Mouse (Mus musculus): Measurements from ENCODE around the gene Capn1.

The Capn1 gene

GRCm38 (mm10) chr19:5990033-5990432 is 25.7 kb downstream of the Capn1 start:
- no peak for DNase-seq (ENCODE audit: low read depth, low spot score)

- no peak for DNase-seq (ENCODE audit: low read depth, low spot score)
These were observed 26.1 kb downstream of the Capn1 start for GRCm38 (mm10) chr19:5989585-5989984.

- peak; percentile 38 for DNase-seq (ENCODE audit: low read depth, low spot score)
These were observed 26.8 kb downstream of the Capn1 start for GRCm38 (mm10) chr19:5988815-5989452.

GRCm38 (mm10) chr19:5988027-5988814 is 27.5 kb downstream of the Capn1 start:
- no peak for DNase-seq (ENCODE audit: low read depth, low spot score)

GRCm38 (mm10) chr19:5986043-5986442 is 29.7 kb downstream of the Capn1 start, which contains the start of gene Slc22a20:
TSS of gene Slc22a20 (minus strand) at chr19:5986143.
- no peak for DNase-seq (ENCODE audit: low read depth, low spot score)

- DNase-seq (ENCODE audit: low read depth, low spot score) = no peak
These were observed 35.2 kb downstream of the Capn1 start for GRCm38 (mm10) chr19:5980477-5980876.

- DNase-seq (ENCODE audit: low read depth, low spot score) = no peak
These were observed 38.0 kb downstream of the Capn1 start for GRCm38 (mm10) chr19:5977717-5978116.

- no peak for DNase-seq (ENCODE audit: low read depth, low spot score)
These were observed 40.0 kb downstream of the Capn1 start for GRCm38 (mm10) chr19:5975676-5976075.

- no peak for DNase-seq (ENCODE audit: low read depth, low spot score)
These were observed 40.6 kb downstream of the Capn1 start for GRCm38 (mm10) chr19:5975112-5975511.

GRCm38 (mm10) chr19:5967664-5968063 is 48.0 kb downstream of the Capn1 start:
- DNase-seq (ENCODE audit: low read depth, low spot score) = no peak

- no peak for DNase-seq (ENCODE audit: low read depth, low spot score)
These were observed 48.9 kb downstream of the Capn1 start for GRCm38 (mm10) chr19:5966786-5967185.

- DNase-seq (ENCODE audit: low read depth, low spot score) = no peak
These were observed 49.8 kb downstream of the Capn1 start for GRCm38 (mm10) chr19:5965910-5966309.

GRCm38 (mm10) chr19:5965280-5965679 is 50.4 kb downstream of the Capn1 start:
- peak; percentile 85 for DNase-seq (ENCODE audit: low read depth, low spot score)

GRCm38 (mm10) chr19:5964804-5965203 is 50.9 kb downstream of the Capn1 start:
- DNase-seq (ENCODE audit: low read depth, low spot score) = no peak

GRCm38 (mm10) chr19:5963883-5964562 is 51.7 kb downstream of the Capn1 start, which contains the start of gene Pola2:
TSS of gene Pola2 (minus strand) at chr19:5964202.
- DNase-seq (ENCODE audit: low read depth, low spot score) = peak; percentile 93

- DNase-seq (ENCODE audit: low read depth, low spot score) = no peak
These were observed 53.0 kb downstream of the Capn1 start for GRCm38 (mm10) chr19:5962651-5963050.

GRCm38 (mm10) chr19:5957371-5957770 is 58.3 kb downstream of the Capn1 start:
- DNase-seq (ENCODE audit: low read depth, low spot score) = no peak

- peak; percentile 65 for DNase-seq (ENCODE audit: low read depth, low spot score)
These were observed 59.0 kb downstream of the Capn1 start for GRCm38 (mm10) chr19:5956685-5957084.

GRCm38 (mm10) chr19:5955704-5956670 is 59.7 kb downstream of the Capn1 start:
- no peak for DNase-seq (ENCODE audit: low read depth, low spot score)

- no peak for DNase-seq (ENCODE audit: low read depth, low spot score)
These were observed 60.8 kb downstream of the Capn1 start for GRCm38 (mm10) chr19:5954936-5955335.

GRCm38 (mm10) chr19:5954031-5954710 is 61.5 kb downstream of the Capn1 start:
- no peak for DNase-seq (ENCODE audit: low read depth, low spot score)

All from CD4-positive helper T cell, adult 2 months (primary cell).